Mouse (Mus musculus): ENCODE results near the gene Znrf4.
"Not testable (repeated sequence)": the region's sequence is repeated elsewhere in the genome, so short reads cannot be mapped to it uniquely, and the experiment has no call there.

Znrf4 gene

DNA sequence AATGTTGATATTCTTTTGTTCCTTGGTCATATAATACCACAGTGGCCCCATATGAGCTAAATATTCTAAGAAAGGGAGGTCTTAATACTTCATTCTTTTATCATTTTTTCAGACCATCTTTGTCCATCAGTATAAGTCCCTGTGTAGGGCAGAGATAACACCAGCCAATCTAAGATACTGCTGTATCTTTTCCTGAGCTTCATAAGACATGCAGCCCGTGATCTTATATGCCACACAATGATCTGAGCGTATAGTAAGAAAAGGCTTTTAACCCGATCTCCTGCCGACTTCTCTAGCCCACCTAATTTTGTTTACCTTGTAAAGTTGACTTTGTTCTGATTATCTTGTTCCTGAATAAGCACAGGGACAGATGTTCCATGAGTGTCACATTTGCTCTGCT, 12.7 kb upstream of the Znrf4 start:
- DNase-seq (ENCODE audit: low spot score): no peak

DNA sequence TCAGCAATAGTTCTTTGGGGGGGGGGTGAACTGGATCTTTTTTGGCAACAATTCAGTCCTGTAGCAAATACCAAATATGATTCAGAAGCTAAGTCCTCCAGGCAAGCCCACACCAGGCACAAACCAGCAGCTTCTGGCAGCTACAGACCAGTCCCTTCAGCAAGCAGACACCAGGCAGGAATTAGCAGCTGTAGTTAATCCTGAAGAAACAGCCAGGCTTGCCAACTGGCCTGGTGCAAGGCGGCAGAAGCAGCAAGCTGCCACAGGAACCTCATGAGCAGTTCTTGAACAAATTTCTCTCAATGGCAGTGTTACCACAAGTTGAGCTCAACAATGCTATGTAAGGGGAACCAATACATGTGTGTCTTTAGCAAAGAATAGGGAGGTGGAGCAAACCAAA, 10.5 kb upstream of the Znrf4 start:
- DNase-seq (ENCODE audit: low spot score): no peak

DNA sequence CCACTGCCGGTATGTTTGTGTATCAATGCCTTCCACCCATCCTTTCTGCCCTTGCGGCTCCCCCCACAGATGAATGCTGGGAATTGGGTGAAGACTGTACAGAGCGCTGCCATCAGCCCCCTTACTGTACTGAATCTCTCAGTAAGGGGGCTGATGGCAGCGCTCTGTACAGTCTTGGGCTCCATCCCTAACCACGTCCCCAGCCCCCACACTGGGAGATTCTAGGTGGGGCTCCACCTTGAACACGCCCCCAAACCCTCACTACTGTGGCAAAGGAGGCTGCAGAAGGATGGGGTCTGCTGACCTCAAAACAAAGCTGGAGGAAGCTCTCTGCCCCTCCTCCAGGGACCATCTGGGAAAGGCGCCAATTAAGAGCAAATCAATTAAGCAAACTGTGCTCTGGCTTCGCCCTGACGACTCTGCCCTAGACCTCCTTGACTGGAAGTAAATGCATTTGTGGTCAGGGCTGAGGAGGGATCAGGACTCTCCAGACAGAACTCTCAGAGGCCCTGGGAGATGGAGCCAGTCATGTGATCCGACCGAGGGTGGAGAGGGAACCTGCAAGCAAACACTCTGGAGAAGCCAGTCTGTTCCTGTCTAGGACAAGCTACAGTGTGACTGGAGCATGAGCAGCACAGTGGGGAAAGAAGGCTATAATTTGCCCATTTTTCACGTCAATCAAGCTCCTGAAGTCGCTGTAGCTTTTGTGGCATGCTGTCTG, 3.6 kb upstream of the Znrf4 start:
- DNase-seq (ENCODE audit: low spot score): no peak

DNA sequence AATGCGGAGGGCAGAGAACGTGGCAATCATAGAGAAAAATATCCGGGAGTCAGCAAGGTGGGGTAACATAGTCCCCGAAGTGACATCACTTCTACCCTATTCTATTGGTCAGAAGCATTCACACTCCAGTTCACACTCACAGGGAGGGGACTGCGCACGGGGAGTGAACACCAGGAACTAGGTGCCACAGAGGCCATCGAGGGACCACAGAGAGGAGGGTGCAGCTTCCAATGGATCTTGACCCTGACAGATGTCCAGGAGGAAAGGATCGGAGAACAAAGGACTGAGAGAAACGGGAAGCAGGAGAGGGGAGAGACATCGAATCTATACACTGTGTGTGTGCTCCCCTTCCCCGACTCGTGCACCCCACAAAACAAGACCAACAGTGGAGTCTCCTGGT, 2.7 kb upstream of the Znrf4 start:
- no peak for DNase-seq (ENCODE audit: low spot score)

DNA sequence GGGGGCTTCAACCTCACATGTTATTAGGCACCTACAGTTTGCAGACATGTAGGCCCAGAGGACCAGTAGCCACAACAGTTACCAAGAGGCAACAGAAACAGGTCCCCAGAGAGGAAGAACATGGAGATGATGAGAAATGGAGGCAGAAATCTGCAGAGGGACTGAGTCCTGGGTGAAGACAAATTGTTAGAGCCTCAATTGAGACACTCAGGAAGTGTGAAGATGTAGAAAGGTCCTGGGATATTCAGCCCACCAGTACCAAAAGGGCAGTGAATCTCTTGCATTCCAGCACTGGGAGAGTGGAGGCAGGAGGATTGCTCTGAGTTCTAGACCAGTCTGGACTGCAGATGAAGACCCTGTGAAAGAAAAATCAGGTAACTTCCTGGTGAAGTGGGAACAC, 2.1 kb upstream of the Znrf4 start:
- DNase-seq (ENCODE audit: low spot score): no peak

DNA sequence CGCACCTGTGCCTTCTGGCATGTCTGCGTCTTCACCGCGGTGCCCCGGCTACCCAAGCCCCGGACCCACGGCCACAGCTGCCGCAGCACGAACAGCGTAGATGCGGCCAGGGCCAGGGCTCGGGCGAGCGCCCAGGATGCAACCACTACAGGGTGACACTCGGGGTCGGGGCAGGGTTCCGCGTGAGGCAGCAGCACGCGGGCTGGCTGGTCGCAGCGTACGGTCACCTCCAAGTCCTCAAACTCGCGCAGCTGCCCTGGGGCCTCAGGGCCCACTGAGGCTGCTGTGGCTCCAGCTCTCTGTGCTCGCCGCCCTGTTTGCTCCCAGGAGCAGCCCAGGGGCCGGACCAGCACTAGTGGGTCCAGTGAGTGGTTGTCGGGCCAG, 532 bp downstream of the Znrf4 start:
- no peak for DNase-seq (ENCODE audit: low spot score)

DNA sequence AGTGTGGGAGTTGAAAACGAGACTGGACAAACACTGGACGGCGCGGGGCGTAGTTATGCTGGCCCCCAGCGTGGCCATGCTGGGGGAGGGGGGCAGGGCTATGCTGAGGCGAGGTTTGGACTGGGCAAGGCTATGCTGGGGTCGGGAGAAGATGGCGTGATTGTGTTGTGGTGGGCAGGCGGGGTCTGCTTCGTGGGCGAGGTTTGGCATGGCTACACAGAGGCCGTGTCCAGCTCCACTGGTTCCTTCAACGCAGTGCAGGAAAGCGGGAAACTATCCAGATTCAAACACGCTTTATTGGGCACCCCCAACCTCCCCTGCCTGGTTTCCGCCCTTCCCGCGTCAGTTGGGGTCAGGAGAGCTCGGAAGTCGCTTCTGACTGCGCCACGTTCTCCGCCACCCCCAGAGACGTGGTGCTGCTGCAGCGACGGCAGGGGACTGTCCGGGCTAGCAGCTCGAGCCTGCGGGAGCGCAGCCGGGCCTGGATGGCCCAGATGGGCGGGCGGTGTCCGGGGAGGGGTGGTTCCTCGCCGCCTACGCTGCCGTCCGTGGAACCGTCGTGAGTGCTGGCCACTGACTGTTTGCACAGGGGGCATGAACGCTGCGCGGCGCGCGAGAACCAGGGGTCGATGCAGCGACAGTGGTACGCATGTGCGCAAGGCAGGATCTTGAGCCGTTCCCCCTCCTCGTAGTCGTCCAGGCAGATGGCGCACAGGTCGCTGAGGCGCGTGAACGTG, 1.1 kb downstream of the Znrf4 start:
- DNase-seq (ENCODE audit: low spot score): no peak

DNA sequence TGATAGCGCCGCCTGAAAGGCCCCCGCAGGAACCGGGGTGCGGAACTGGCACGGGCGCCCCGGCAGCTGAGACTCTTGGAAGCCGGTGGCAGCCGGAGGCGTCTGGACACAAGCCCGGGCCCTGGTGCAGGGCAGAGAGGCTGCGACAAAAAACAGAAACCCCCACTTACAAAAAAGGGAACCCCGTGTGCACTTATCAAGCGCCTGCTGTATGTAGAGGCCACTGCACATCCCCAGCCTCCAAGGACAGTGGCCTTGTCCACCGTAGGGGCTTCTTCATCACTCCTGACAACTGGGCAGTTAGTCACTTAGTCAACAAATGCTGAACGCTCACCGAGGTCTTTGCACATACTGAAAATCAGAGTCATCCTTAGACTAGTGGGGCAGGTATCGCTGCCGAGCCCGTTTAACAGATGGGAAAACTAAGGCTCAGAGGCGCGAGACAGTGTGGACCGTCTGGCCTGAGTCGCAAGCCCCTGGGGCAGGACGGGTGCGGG, 1.7 kb downstream of the Znrf4 start:
- no peak for DNase-seq (ENCODE audit: low spot score)

DNA sequence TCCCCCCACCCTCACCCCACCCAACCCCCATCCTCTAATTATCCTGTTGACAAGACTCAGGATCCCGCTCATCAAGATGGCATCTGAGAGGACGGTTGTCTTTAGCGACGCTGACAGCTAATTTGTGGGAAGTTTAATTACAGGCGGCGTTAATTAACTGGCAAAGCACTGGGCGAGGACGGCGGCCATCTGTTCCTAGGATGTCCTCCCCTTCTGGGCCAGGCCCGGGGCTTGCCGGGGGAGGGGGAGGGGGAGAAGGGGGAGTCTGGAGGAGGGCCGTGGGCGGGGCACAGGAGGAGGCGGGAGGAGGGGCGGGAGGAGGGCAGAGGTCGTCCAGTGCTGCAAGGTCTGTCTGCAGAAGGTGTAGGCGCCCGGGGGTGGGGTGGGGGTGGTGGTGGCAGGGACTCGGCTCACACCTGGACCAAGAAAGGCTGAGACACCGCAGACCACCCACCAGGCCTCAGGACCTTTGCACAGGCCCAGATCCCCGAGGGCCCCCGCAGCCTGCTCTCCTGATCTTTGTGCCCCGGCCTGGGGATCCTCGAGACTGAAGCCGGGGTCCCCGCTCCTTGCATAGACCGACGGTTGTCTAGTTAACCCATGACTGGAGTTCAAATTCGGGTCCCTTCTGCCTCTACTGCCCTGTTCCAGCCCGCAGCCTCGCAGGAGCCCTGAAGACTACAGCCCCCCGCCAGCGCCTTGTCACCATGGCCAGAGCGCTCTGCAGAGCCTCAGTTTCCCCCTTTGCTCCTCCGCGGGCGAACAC, 2.3 kb downstream of the Znrf4 start:
- DNase-seq (ENCODE audit: low spot score): no peak

DNA sequence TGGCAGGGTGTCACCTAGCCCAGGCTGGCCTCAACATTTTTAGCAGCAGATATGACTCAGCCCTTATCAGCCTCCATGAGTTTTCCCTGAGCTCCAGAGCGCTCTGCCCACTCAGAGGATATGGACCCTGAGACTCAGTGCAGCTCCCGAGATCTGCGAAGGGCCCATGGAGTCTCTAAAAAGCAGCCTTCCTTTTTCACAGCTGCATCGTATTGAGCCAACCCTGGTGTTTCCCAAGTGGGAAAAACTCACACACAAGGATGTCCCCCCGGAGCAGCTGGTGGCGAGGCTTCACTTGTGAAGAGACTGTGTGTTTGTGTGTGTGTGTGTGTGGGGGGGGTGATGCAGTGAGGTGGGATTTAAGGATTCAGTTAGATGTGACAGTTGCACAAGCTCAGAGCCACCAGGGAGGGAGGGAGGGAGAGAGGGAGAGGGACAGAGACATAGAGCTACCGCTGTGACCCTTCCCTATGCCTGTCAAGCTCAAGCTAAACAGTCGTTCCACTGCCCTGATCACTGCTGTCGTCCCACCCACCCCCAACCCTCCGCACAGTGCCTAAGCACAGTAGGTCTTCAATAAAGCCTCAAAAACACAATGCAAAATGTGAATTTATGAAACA, 3.1 kb downstream of the Znrf4 start:
- DNase-seq (ENCODE audit: low spot score): no peak

DNA sequence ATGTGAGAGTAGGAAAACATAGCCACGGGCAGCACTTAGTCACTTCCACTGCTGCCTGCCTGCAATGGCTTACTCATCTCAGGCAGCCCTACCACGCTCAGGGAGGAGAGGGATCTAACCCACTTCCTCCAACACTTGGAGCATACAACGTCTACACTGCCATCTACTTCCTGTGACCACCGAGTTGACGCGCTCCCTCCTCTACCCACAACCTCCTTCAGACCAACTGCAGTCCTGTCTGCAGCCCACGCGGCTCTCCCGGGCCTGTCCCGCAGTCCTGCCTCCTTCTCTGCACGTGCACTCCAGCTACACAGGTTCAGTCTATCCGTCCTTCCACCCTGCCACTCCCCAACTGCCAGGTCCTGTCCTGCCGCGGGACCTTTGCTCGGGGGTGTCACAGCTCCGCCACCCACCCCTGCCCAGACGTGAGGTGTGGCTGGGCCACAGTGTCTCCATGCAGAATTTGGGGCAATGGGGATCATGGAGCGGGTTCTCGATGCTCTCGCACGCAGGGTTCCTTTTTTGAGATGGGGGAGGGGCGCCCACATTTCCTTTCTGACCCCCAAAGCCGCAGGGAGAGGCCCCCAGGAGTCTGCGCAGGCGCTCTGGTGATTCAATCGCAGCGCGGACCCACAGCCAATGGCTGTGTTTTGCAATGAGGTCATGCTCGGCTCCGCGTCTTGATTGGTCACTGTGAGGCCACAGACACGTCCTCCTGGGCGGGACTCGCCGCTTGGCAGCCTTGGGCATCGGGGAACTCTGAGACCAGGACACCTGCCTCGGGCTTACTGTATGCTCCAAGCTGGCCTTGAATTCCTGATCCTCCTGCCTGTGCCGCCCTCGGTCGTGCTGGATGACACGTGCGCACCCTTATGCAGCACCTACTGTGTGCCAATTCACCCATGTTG, 4.8 kb downstream of the Znrf4 start:
- DNase-seq (ENCODE audit: low spot score): peak; percentile 79

DNA sequence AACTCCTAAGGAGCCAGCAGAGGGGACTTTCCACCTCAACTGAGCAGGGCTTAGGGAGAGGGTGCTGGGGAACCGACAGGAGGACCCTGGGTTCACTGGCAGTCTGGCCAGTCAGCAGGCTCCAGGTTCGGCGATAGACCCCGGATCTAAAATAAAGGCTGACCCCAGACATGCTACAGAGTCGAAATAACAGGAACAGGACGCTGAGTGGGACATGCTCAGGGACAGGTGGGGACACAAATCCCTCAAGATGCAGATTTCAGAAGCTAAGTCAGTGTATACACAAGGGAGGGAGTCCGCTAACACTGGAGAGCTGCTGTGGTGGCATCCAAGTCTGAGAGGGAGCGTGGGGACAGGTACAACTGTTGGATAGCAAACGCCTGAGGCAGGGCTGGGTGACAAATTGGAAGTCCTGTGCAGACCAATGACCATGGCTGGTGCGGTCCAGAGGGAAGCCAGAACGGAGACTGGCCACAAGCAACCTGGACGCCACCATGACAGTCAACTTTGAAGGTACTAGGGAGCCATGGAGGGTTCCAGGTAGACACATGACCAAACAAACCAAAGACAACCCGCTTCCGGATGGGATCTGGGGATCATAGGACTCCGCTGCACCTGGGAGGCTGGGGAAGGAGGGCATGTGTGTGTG, 5.7 kb downstream of the Znrf4 start:
- DNase-seq (ENCODE audit: low spot score): no peak

DNA sequence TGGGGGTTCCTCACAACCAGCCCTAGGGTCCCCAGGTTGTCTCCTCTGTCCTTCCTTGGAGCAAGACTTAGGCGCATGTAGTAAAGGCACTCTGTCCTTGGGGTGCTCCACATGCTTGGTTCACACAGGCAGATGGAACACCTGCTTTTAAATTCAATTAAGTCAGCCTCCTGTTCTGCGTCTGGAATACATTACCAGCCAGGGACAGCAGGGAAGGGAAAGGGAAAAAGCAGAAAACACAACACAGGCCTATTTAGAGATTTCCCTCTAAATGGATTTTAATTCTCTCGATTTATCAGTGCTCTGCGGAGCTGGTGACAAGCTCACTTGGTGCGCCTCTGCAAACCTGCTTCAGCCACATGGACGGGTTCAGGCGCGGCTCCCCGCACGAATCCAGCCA, 6.8 kb downstream of the Znrf4 start:
- DNase-seq (ENCODE audit: low spot score): no peak

DNA sequence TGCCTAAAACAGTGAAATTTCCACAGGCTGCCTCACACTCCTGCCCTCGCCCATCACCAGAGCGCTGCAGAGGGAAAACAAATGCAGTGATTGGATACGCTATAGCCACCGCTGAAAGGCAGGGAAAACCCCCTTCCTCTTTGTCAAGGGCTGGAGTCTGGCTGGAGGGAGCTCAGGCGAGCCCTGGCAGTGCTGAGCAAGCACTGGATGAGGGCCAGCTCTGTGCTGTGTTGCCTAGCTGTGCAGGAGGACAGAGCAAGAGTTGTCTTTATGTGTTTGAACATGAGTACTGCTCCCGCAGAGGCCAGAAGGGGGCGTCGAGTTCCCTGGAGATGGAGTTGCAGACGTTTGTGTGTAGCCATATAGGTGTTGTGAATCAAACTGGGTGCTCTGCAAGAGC, 9.7 kb downstream of the Znrf4 start:
- DNase-seq (ENCODE audit: low spot score): no peak

DNA sequence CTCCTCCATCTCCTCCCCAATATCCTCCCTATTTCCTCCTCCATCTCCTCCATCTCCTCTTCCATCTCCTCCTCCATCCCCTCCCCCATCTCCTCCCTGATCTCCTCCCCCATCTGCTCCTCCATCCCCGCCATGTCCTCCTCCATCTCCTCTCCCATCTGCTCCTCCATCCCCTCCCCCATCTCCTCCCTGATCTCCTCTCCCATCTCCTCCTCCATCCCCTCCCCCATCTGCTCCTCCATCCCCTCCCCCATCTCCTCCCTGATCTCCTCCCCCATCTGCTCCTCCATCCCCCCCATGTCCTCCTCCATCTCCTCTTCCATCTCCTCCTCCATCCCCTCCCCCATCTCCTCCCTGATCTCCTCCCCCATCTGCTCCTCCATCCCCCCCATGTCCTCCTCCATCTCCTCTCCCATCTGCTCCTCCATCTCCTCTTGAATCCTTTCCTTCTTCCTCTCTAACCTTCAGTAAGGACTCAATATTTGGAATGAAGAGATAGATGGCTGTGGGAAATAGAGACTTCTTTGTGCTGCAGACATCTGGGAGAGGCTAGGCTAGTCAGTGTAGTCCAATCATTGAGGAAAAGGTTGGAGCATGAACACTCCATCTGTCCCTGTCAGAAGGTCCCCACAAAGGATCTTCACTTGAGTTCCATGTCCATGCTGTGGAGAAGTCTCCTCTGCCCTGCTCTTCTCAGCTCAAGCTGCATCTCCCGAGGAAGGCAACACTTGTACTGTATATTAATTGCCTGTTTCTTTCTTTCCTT, 10.4 kb downstream of the Znrf4 start:
- not testable (repeated sequence) for DNase-seq (ENCODE audit: low spot score)

DNA sequence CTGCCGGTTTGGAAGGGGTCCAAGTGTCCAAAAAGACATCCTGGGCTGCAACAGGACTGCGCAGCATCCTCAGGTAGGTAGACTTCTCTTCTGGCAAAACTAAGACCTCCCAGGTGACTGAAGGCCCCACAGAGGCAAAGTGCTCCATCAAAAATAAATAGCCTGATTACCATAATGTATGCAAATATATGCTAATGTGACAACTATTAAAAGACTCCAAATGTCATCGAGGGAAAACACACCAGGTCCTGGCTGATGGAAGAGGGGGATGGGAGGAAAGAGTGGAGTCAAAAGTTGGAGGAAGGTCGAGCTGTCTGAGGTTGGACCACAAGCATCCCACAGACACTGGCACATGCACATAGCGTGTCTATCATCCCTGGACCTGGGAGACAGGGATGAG, 13.0 kb downstream of the Znrf4 start:
- DNase-seq (ENCODE audit: low spot score): no peak

DNA sequence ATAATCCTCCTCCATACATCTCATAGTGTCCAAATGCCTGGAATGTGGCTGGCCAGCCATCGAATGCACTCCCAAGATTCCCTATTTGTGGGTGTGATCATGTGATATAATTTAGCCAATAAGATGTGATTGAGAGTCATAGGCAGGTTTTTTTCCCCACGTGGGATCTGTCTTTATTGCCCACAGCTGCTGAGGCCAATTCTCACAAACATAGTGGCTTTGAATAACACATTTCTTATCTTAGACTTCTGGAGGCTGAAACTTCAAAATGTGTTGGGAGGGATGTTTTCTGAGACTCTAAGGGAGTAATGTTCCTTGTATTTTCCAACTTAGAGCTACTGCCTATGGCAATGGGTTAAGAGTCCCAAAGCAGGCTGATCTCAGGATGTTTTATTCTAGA, 17.8 kb downstream of the Znrf4 start:
- no peak for DNase-seq (ENCODE audit: low spot score)

DNA sequence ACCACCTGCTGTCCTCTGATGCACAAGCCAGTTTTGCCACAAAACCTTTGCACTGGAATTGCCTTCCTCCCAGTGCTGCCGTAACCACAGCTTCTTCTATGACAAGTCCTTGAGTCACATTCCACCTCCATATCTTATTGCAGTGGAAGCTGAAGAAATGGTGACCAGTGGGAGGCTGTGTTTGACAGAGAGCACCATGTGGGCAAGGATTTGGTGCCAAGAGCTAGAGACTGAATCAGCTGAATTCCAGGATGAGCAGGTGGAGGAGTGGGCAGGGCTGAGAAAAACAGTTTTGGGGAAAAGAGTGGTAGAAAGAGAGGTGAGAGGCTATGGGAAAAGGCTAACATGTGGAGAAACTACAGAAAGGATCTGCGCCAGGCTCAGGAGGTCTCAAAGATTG, 18.4 kb downstream of the Znrf4 start:
- no peak for DNase-seq (ENCODE audit: low spot score)

DNA sequence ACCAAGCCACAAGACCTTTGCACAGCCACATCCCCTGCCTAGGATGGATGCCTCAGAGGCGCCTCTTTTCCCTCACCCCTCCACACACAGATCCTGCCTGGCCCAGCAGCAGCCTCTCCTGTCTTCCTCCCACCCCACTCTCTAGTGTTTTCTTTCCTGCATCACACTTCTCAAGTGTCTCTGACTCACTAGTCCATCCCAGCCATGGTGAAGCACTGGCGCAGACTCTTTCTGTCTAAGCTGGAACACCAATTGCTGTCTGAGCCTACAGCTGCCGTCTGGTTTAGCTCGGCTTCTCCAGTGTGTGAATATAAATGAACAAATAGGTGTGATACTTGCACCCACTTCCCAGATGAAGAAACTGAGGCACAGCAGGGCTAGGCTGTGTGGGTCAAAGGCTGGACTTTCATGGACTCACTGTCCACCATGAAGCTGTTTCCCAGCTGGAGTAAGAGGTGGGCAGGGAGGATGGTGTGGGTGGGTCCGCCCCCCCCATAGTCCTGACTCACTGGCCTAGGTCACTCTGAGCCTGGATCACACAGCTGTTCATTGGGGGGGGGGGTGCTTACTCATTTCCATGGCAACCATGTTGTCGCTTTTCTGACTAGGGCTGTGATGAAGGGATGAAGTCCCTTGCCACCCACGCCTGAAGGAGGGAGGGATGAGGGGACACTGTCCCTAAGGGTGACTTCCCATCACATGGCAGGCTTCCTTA, 21.6 kb downstream of the Znrf4 start:
- no peak for DNase-seq (ENCODE audit: low spot score)

DNA sequence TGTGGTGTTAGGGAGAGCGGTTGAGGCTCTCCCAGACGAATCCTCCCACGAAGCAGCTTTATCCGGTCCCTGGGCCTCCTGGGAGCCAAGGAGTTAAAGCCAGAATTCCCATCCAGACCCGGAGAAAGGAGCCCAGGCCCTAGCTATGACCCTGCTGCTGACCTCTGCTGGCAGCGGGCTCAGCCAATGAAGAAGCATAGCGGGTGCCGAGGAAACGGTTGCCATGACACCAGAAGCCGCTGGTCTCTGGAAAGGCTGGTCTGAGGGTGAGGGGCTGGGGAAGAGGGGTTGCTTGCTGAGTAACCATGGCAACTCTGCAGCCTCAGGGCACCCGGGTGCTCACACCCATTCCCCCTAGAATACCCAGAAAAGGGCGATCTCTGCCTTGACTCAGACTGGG, 24.2 kb downstream of the Znrf4 start:
- DNase-seq (ENCODE audit: low spot score): no peak

Measured in urinary bladder, postnatal 10 days (tissue).